Comparison of ENCODE assay signal across 23 mouse cellular contexts in genomic region chr2:49770440-49770839, GRCm38 (mm10). TPM values are rescaled to one million over a fixed set of nuclear protein-coding genes. Genes with fewer than 3 reads are reported as not detected.
DNase-seq lines count a peak whose midpoint lies in the region; ATAC-seq and TF ChIP-seq lines count a peak whose summit lies in the region.
"Had no signal": no experiment of that assay in that cellular context is flagged by ENCODE, and none has a peak within 500 bp of the region (broad histone marks: within the 10 kb centered on the region; RNA-seq: fewer than 3 reads in every experiment).

No protein-coding gene starts in this region.

- no peak overlapping the region for H3K4me3 ChIP-seq in hindbrain, embryonic 11.5 days (ENCODE audit: low read depth, low read length)
- H3K4me3 ChIP-seq in hindbrain, embryonic 16.5 days (ENCODE audit: low read length): no peak overlapping the region
- H3K4me3 ChIP-seq in kidney, embryonic 16.5 days (ENCODE audit: low read length): no peak overlapping the region
- no peak overlapping the region for H3K4me3 ChIP-seq in neural tube, embryonic 15.5 days (replicated peaks)
- no peak overlapping the region for H3K4me3 ChIP-seq in heart, embryonic 10.5 days
- H3K4me3 ChIP-seq: embryonic facial prominence, embryonic 13.5 days; forebrain, embryonic 10.5 days; heart, embryonic 15.5 days; hindbrain, embryonic 12.5 days; limb, embryonic 13.5 days; lung, embryonic 15.5 days; midbrain, embryonic 13.5 days; neural tube, embryonic 13.5 days had no signal

- POLR2A ChIA-PET in Patski (lab: Charles Lee): no interaction called here

- 0 out of 2 replicates have a peak, but pooled peaks have one; percentile 22 for ATAC-seq in hindbrain, embryonic 11.5 days (ENCODE audit: low FRiP score)
- no peak for ATAC-seq in hindbrain, embryonic 16.5 days
- peak; percentile 73 for ATAC-seq in Patski
- ATAC-seq in kidney, embryonic 16.5 days (ENCODE audit: low FRiP score, low TSS enrichment): peak; percentile 89
- ATAC-seq in neural tube, embryonic 15.5 days (ENCODE audit: low FRiP score): no peak
- ATAC-seq: forebrain, embryonic 16.5 days; midbrain, embryonic 13.5 days had no signal

- no peak for DNase-seq in hindbrain, embryonic 11.5 days (ENCODE audit: low spot score)
- peak; percentile 39 for DNase-seq in Patski (ENCODE audit: low read depth, low spot score)
- DNase-seq in retina, embryonic 14.5 days (ENCODE audit: low spot score): peak; percentile 21
- no peak for DNase-seq in heart, embryonic 10.5 days (ENCODE audit: low spot score)
- DNase-seq in frontal cortex, postnatal 25 days (ENCODE audit: low spot score in 2 of 2): no peak
- DNase-seq: adrenal gland, postnatal 10 days; cerebellum, adult 11-12 months; cerebellum, adult 9-11 months; gastrocnemius, postnatal 10 days; right cerebral cortex, postnatal 25 days had no signal

- H3K9me3 ChIP-seq in hindbrain, embryonic 11.5 days (ENCODE audit: control insufficient read depth, low read length): no peaks in the 10 kb centered on the region
- H3K9me3 ChIP-seq in hindbrain, embryonic 16.5 days (ENCODE audit: control insufficient read depth, low read length): no peaks in the 10 kb centered on the region
- no peaks in the 10 kb centered on the region for H3K9me3 ChIP-seq in kidney, embryonic 16.5 days (ENCODE audit: low read length)
- no peaks in the 10 kb centered on the region for H3K9me3 ChIP-seq in neural tube, embryonic 15.5 days (replicated peaks)
- H3K9me3 ChIP-seq in heart, embryonic 10.5 days: no peaks in the 10 kb centered on the region
- H3K9me3 ChIP-seq: embryonic facial prominence, embryonic 13.5 days; forebrain, embryonic 10.5 days; G1E; heart, embryonic 15.5 days; hindbrain, embryonic 12.5 days; limb, embryonic 13.5 days; lung, embryonic 15.5 days; midbrain, embryonic 13.5 days; neural tube, embryonic 13.5 days had no signal

- H3K36me3 ChIP-seq in hindbrain, embryonic 11.5 days (ENCODE audit: control insufficient read depth, insufficient read depth, low read length): 0 out of 2 replicates have a peak, but pooled peaks cover 2% of the 10 kb centered on the region
- peaks cover 19% of the 10 kb centered on the region for H3K36me3 ChIP-seq in hindbrain, embryonic 16.5 days (ENCODE audit: control insufficient read depth, insufficient read depth, low read length)
- no peaks in the 10 kb centered on the region for H3K36me3 ChIP-seq in kidney, embryonic 16.5 days (ENCODE audit: insufficient read depth, low read length)
- 0 out of 2 replicates have a peak, but pooled peaks cover 17% of the 10 kb centered on the region for H3K36me3 ChIP-seq in neural tube, embryonic 15.5 days
- H3K36me3 ChIP-seq in heart, embryonic 10.5 days: no peaks in the 10 kb centered on the region
- H3K36me3 ChIP-seq: G1E; heart, embryonic 15.5 days; lung, embryonic 15.5 days had no signal

- H3K9ac ChIP-seq in hindbrain, embryonic 11.5 days (ENCODE audit: low read depth, low read length): no peak overlapping the region
- H3K9ac ChIP-seq in hindbrain, embryonic 16.5 days (ENCODE audit: low read depth, low read length): no peak overlapping the region
- H3K9ac ChIP-seq in kidney, embryonic 16.5 days (replicated peaks; ENCODE audit: low read length): no peak overlapping the region
- H3K9ac ChIP-seq in neural tube, embryonic 15.5 days (replicated peaks): no peak overlapping the region
- H3K9ac ChIP-seq: embryonic facial prominence, embryonic 13.5 days; heart, embryonic 15.5 days; hindbrain, embryonic 12.5 days; limb, embryonic 13.5 days; lung, embryonic 15.5 days; midbrain, embryonic 13.5 days; neural tube, embryonic 13.5 days had no signal

- CTCF ChIA-PET in Patski (lab: Charles Lee): interaction anchor here (0.8 to 1.4 kb wide), 2 partner anchors 41 to 502 kb away, joined by 3 to 5 read pairs; no protein-coding TSS in a partner anchor

- no peaks in the 10 kb centered on the region; the same call in 1 of the 2 replicates for H3K4me1 ChIP-seq in hindbrain, embryonic 11.5 days (replicated peaks; ENCODE audit: control insufficient read depth, insufficient read depth, low read length)
- H3K4me1 ChIP-seq in hindbrain, embryonic 16.5 days (ENCODE audit: control insufficient read depth, insufficient read depth, low read depth, low read length): no peaks in the 10 kb centered on the region
- peaks cover 37% of the 10 kb centered on the region for H3K4me1 ChIP-seq in kidney, embryonic 16.5 days (ENCODE audit: insufficient read depth, low read length)
- H3K4me1 ChIP-seq in neural tube, embryonic 15.5 days: 0 out of 2 replicates have a peak, but pooled peaks cover 3% of the 10 kb centered on the region
- peaks cover 7% of the 10 kb centered on the region; the same call in 1 of the 2 replicates for H3K4me1 ChIP-seq in heart, embryonic 10.5 days
- H3K4me1 ChIP-seq: forebrain, embryonic 10.5 days; hindbrain, embryonic 12.5 days had no signal

- no peaks in the 10 kb centered on the region for H3K27me3 ChIP-seq in hindbrain, embryonic 11.5 days (ENCODE audit: control insufficient read depth, insufficient read depth, low read length)
- H3K27me3 ChIP-seq in hindbrain, embryonic 16.5 days (replicated peaks; ENCODE audit: control insufficient read depth, insufficient read depth, low read length): no peaks in the 10 kb centered on the region
- H3K27me3 ChIP-seq in Patski: no peaks in the 10 kb centered on the region
- no peaks in the 10 kb centered on the region for H3K27me3 ChIP-seq in kidney, embryonic 16.5 days (ENCODE audit: insufficient read depth, low read length)
- H3K27me3 ChIP-seq in neural tube, embryonic 15.5 days (replicated peaks): no peaks in the 10 kb centered on the region
- no peaks in the 10 kb centered on the region for H3K27me3 ChIP-seq in heart, embryonic 10.5 days (ENCODE audit: insufficient read depth, poor library complexity, severe bottlenecking)
- H3K27me3 ChIP-seq: embryonic facial prominence, embryonic 13.5 days; heart, embryonic 15.5 days; hindbrain, embryonic 12.5 days; limb, embryonic 13.5 days; midbrain, embryonic 13.5 days; neural tube, embryonic 13.5 days had no signal

- H3K27ac ChIP-seq in hindbrain, embryonic 11.5 days (ENCODE audit: low read depth, low read length): no peak overlapping the region
- H3K27ac ChIP-seq in hindbrain, embryonic 16.5 days (ENCODE audit: low read depth, low read length): no peak overlapping the region
- H3K27ac ChIP-seq in kidney, embryonic 16.5 days (ENCODE audit: low read length): peak overlapping the region; percentile 82; the same call in 1 of the 2 replicates
- H3K27ac ChIP-seq in neural tube, embryonic 15.5 days (replicated peaks): no peak overlapping the region
- no peak overlapping the region for H3K27ac ChIP-seq in heart, embryonic 10.5 days
- H3K27ac ChIP-seq: embryonic facial prominence, embryonic 13.5 days; forebrain, embryonic 10.5 days; heart, embryonic 15.5 days; hindbrain, embryonic 12.5 days; limb, embryonic 13.5 days; lung, embryonic 15.5 days; midbrain, embryonic 13.5 days; neural tube, embryonic 13.5 days had no signal

- in situ Hi-C loops in Patski (cut with MboI; ENCODE audit: low pct_unique_long_range_greater_than_20kb): loop anchor here (5.0 kb wide), 1 partner anchor 47 kb away; no protein-coding TSS in a partner anchor

- H3K4me2 ChIP-seq in hindbrain, embryonic 11.5 days (replicated peaks; ENCODE audit: low read depth, low read length): no peak overlapping the region
- H3K4me2 ChIP-seq in hindbrain, embryonic 16.5 days (ENCODE audit: low read length): no peak overlapping the region
- H3K4me2 ChIP-seq in kidney, embryonic 16.5 days (replicated peaks; ENCODE audit: low read depth, low read length): no peak overlapping the region
- H3K4me2 ChIP-seq in neural tube, embryonic 15.5 days: no peak overlapping the region
- H3K4me2 ChIP-seq: embryonic facial prominence, embryonic 13.5 days; heart, embryonic 15.5 days; hindbrain, embryonic 12.5 days; limb, embryonic 13.5 days; lung, embryonic 15.5 days; midbrain, embryonic 13.5 days; neural tube, embryonic 13.5 days had no signal

- 73% methylated on average over 5 of the region's 5 CpGs for WGBS in hindbrain, embryonic 11.5 days
- WGBS in hindbrain, embryonic 16.5 days: 69% methylated on average over 5 of the region's 5 CpGs
- WGBS in kidney, embryonic 16.5 days: 39% methylated on average over 5 of the region's 5 CpGs
- WGBS in neural tube, embryonic 15.5 days: 69% methylated on average over 5 of the region's 5 CpGs
- WGBS in heart, embryonic 10.5 days: 76% methylated on average over 5 of the region's 5 CpGs

- TF ChIP-seq CTCF in Patski (IDR thresholded peaks at IDR 0.05): no peak

RNA-seq across cellular contexts. Expression of gene Lypd6b, which starts 17.0 kb away (rescaled TPM):
- 1.5 and 2.1 TPM in 2 replicates for polyA plus RNA-seq in hindbrain, embryonic 11.5 days (2014; fragmentation: Nextera tagmentation; extraction: Ambion mirVana)
- polyA plus RNA-seq in hindbrain, embryonic 16.5 days (2015; fragmentation: Nextera tagmentation; extraction: Ambion mirVana): 15.6 and 18.8 TPM in 2 replicates
- polyA plus RNA-seq in Patski (2021): 0.03 TPM
- polyA plus RNA-seq in kidney, embryonic 16.5 days (2015; fragmentation: Nextera tagmentation; extraction: Ambion mirVana): 11.7 and 12.3 TPM in 2 replicates
- polyA plus RNA-seq in neural tube, embryonic 15.5 days (2015; fragmentation: Nextera tagmentation; extraction: Ambion mirVana): 20.7 and 22.1 TPM in 2 replicates
- polyA plus RNA-seq in heart, embryonic 10.5 days (2016; fragmentation: Nextera tagmentation; extraction: Ambion mirVana): 2.0 TPM in 2 replicates
- polyA plus RNA-seq: G1E had no signal

Comparison
In these comparisons a context has a peak if more than half of its experiments do, and no peak if none do; other contexts are left out.
1. ATAC-seq: peak in hindbrain, embryonic 11.5 days (single experiment), Patski (single experiment) and kidney, embryonic 16.5 days (single experiment); none in hindbrain, embryonic 16.5 days (single experiment) and neural tube, embryonic 15.5 days (single experiment).
2. DNase-seq: peak in Patski (single experiment) and retina, embryonic 14.5 days (single experiment); none in hindbrain, embryonic 11.5 days (single experiment), heart, embryonic 10.5 days (single experiment) and frontal cortex, postnatal 25 days (0 of 2).